Mouse (Mus musculus) heart, adult 8-10 months (tissue): ENCODE results near the gene Uqcr11. TPM values are rescaled to one million over a fixed set of nuclear protein-coding genes. Genes with fewer than 3 reads are reported as not detected.

ENCODE experiments used
- DNase-seq: peaks from one replicate; pipeline ENCODE4 v3.0.0; 2022; ENCODE audit warnings: low spot score
- total RNA-seq, 4 experiments: library from RNA; stranded (reverse); gene quantifications; 2 replicates each; pipeline ENCODE4 v1.2.4; 2022

The Uqcr11 gene
- total RNA-seq: 1,000 to 10,000 TPM; 1,795 to 2,190 (median 1,939) TPM

DNA sequence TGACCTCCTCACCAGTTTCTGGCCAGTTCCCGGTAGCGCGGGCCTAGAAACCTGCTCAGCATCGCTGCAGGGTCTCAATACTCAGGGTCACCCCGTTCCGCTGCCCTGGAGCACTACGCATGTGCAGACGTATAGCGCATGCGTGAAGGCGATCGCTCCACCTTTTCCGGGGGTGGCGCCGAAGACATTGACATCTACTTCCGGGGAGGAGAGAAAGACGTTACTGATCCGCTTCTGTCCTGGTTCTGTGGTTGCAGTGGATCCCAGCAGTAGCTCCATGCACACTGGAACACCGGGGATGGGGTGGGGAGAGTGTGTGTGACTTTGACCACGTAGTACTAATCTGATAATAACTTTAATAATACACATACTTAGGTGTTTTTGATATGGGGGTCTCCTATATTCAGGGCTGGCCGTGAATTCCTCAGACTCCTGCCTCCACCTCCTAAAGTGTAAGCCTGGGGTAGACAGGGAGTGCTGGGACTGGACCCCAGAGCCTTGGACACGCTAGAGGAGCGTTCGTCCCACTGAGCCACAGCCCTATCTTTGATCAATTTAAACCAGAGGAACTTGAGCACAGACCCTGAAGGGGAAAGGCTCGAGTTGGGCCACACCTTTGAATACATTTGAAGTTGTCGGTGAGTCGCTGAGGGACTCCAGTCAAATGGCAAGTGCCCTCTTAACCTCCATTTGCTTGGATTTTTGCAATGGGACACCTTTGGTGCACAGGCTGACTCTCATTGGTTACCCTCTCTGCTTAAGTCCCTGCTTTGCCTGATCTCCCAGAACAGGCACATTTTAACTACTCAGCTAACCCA lies at the start of gene Uqcr11:
Gene Uqcr11 (minus strand): TSS at position 147 of the 818 bp plus-strand sequence.
- peak; percentile 96 for DNase-seq

DNA sequence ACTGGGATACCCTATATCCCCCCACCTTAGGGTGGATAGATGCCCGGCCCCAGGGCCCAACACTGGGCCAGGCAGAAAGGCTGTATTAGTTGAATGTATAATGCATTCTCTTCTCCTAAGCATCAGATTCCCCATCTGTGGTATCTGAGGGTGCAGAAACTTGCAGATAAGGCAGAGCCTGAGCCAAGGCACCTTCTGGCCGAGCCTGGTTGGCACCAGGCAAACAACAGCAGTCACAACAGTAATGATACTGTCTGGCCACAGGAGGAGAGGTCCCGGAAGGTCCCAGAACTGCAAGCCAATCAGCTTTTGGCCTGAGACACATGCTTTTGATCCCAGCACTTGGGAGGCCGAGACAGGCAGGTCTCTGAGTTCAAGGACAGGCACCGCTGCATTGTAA lies 49.1 kb upstream of the Uqcr11 start:
- no peak for DNase-seq

DNA sequence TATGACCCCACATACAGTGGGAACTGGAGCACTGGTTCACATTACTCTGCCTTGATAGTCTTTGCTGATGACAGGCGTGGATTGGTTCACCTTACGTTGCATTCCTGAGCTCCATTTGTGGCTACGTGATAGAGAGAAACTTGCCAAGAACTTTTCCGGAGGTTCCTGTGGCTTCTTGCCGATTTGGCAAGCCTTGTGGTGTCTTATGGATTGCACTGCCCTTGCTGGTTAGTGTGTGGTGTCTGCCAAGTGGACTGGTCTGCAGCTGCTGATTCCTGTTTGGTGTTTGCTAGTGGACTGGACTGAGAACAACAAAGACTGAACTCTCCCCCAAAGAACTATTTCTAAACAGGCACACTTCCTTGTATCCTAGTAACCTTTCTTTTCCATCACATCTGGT lies 48.2 kb upstream of the Uqcr11 start:
- no peak for DNase-seq

DNA sequence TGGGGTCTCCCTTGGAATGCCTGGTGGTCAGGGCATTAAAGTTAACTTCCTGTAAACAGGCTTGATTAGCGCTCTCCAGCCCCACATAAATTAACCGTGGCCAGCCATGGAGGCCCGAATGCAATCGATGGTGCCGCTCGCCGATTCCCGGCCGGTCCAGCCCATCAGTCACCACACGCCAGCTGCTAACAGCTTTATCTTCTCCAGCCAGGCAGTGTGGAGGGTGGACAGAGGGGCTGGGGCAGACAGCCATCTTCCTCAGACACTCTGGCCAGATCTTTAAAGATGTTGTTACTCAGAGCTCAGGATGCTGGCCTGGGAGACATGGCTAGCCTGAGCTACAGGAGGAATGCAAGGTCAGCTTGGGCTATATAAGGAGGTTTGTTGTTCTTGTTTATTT lies 47.0 kb upstream of the Uqcr11 start:
- no peak for DNase-seq

DNA sequence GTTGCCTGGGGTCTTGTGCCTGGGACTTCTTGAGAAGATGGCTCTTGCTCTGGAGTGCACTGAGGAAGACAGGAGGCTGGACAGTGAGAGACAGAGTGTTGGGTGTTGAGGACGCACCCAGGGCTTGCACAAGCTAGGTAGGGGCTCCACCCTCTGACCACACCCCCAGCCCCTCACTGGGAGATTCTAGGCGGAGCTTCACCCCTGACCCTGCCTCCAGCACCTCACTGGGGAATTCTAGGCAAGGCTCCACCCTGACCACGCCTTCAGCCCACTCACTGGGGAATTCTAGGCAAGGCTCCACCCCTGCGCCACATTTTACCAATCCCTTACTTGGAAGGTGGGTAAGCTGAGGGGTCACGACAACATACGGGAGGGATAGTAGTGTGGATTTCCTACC lies 44.0 kb upstream of the Uqcr11 start:
- no peak for DNase-seq

DNA sequence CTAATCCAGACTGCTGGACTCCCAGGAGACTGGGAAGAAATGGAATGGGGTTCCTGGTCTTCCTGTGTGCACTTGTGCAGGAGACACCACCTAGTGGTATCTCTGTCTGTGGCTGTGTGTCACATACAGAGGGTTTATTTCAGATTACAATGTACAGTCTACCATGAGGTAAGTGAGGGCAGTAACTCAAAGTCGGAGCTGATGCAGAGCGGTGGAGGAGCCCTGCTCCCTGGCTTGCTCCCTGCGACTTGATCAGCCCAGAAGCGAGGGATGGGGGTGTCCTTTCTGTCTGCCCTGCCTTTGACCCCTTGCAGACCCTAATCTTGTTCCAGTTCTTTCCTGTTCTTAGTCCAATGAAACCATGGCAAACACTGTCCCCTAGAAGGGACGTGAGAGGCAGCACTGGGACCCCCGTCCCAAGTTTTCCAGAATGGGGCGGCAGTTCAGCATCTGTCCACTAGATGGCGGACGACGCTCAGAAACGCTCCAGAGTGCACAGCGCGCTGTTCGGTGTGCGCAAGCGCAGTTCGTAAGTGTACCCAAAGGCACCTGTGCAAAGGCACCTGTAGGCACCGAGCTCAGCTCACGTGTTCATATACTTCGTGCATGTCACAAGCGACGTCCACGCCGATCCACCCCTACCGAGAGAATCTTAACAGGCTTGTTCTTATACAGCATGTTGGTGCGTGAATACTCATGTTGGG lies 39.4 kb upstream of the Uqcr11 start:
- peak; percentile 67 for DNase-seq

DNA sequence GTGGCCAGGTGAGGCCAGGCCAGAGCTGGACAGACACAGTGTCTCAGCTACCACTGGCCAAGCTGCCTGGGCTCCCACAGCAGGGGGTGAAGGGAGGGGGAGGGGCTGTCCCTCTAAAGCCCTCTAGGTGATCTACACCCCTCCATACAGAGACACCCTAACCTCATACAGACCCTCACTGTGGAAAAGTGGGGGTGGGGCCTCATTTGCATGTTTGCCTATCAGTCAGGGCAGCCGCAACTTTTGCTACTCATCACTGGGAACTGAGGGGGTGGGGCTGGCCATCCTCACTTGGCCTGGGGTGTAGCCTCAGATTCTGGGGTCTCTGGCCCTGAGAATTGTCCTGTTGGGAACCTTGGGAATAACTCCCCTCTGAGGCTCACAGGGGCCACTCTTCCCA lies 38.4 kb upstream of the Uqcr11 start:
- no peak for DNase-seq

- no peak for DNase-seq
Measured at GRCm38 (mm10) chr10:80444339-80445045, 37.9 kb upstream of the Uqcr11 start.

GRCm38 (mm10) chr10:80443575-80444278 lies 37.1 kb upstream of the Uqcr11 start:
- no peak for DNase-seq

DNA sequence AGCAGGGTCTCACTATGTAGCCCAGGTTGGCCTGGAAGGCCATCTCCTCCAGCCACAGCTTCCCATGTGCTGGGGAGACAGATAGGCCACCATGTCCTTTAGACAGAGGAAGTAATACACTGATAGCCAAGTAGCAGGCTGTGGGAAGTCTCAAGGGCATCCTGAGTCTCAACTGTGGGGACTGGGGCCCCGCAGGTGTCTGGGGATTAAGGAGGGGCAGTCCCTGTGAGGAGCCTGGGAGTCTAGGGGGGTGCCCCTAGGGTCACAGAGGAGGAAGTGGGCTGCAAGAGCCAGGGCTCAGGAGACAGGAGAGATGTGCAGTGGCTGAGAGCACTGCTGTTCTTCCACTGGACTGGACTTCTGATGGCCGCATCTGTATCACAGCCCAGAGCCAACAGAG lies 36.4 kb upstream of the Uqcr11 start:
- no peak for DNase-seq

DNA sequence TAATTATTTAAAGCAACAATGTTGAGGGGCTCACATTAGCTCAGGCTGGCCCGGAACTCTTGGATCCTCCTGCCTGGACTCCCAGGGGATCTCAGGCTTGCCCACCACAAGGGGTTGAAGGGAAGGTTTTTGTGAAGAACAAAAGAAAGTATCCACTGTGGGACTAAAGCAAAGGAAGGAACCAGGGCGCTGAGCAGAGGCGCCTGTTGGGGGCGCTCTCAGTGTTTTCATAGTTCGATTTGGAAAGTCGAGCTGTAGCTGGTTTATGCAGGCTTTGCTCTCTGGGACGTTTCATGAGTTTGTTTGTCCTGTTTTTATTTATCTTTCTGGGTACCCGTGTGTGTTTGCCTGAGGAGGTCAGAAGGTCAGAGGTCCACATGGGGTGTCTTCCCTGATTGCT lies 35.0 kb upstream of the Uqcr11 start:
- DNase-seq: no peak

DNA sequence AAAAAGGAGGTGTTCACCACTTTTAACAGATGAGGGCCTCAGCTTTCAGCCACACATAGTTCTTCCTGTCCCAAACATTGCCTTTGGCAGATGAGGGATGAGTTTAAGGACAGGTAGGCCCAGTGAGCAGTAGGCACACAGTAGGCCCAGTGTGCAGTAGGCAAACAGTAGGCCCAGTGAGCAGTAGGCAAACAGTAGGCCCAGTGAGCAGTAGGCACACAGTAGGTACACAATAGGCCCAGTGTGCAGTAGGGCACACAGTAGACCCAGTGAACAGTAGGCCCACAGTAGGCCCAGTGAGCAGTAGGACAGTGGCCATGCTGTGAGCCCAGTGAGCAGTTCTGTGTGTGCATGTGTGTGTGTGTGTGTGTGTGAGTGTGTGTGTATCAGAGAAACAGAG lies 33.4 kb upstream of the Uqcr11 start:
- no peak for DNase-seq

DNA sequence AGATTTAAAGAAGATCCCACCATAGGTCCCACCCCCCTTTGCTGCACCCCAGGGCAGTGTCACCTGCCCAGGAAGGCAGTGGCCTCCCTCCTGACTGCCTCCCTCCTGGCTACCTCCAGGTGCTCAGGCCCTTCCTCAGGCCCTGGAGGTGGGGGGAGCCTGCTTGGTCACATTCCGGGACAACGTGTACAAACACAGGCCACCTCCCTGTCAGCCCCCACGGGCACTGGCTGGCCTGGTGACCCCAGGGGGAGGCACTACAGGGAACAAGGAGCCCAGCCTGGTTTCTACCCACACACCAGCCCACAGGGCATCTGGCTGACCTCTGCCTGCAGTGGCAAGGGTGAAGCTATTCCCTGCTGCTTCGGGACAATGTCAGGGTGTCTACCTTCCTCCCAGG lies 31.3 kb upstream of the Uqcr11 start:
- no peak for DNase-seq

DNA sequence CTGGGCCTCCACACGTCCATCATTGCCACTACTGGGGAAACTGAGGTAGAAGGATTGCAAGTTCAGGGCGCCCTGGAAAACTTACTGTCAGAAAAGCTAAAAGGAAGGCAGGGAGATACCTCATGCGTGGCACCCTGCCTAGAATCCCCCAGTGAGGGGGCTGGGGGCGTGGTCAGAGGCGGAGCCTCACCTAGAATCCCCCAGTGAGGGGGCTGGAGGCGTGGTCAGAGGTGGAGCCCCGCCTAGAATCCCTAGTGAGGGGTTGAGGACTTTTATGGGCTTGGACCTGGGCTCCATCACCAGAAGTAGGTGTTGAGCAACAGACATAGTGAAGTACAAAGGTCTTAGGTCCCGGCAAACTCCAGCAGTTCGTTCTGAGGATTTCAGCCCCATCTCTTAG lies 29.6 kb upstream of the Uqcr11 start:
- no peak for DNase-seq

GRCm38 (mm10) chr10:80435764-80436163 lies 29.1 kb upstream of the Uqcr11 start:
- no peak for DNase-seq

GRCm38 (mm10) chr10:80434823-80435222 lies 28.2 kb upstream of the Uqcr11 start:
- DNase-seq: no peak

DNA sequence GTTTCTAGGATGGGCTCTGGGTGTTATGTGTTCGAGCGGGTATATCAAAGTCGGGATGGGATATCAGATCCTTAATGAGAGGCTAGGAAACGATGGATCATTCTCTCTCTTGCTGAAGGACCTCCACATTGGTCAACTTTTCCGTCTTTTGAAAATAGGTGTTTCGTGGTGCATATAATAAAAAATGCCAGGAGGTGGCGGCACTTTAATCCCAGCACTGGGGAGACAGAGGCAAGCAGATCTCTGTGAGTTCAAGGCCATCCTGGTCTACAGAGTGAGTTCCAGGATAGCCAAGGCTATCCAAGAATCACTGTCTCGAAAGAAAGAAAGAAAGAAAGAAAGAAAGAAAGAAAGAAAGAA lies 27.6 kb upstream of the Uqcr11 start:
- DNase-seq: no peak

DNA sequence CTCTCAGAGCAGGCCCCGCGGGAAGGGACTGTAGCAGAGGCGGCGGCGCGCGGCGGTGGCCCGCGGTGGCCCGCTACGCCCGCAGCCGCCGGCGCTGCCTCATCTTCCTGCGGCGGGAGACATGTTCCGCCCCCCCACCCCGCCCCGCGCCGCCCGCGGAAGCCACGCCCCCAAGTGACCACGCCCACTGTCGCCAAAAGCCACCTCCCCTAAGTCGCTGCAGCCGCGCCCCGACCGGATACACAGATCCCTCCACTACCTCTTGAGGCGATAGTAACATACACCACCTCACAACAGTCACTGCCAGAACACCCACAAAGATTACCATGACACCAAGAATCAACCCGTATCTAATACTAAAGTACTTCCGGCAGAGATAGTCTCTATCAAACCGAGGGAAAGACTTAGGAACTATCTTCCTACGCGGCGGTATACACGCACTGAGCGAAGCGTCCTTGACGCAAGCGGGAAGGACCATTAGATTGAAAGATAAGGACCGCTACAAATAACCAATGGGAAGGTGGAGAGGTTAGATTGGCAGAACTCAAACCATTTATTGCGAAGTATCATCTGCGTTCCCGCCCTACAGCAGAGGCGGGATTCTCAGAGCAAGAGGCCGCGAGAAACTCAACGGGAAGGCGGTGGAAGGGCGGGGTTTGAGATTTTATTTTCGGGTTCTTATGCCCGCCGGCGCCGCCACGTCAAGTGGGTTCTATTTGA lies 27.0 kb upstream of the Uqcr11 start, which contains the start of gene Tcf3:
Gene Tcf3 (minus strand): TSS at position 135 of the 720 bp plus-strand sequence.
- peak; percentile 98 for DNase-seq

DNA sequence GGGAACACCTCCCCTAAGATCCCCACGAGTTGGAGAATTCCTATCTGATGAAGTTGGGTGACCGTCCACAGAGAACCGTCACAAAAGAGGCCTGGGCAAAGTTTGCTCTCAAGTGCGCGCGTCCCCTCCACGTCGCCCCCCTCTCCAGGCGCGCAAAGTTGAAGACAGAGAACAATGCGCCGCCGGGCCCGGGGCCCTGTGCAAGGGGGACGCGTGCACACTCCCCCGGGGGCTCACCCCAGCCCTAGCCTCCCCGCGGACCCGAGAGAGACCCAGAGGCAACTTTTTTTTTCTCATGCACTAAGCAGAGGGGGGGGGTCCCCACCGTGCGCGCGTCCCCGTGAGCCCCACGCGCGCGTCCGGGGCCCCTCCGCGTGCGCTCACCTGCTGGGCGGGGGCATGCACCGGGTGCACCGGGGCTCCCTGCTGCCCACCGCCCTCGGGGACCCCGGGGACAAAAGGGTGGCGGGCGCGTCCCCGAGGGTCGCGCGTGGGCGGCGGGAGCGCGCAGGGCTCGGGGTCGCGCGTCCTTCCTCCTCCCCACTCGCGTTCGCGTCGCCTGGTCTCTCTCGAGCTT lies 26.4 kb upstream of the Uqcr11 start:
- no peak for DNase-seq

- no peak for DNase-seq
Measured at GRCm38 (mm10) chr10:80432387-80432785, 25.8 kb upstream of the Uqcr11 start.
